Mouse (Mus musculus) embryo, embryonic 10 days (tissue): ENCODE measurements around the gene Insr.

Source experiments
- DNase-seq: peaks from one replicate; pipeline ENCODE4 v3.0.0-alpha.2; 2015; ENCODE audit warnings: low spot score

Insr gene

GRCm38 (mm10) chr8:3273799-3274198 lies 5.6 kb downstream of the Insr start:
- DNase-seq = no peak

GRCm38 (mm10) chr8:3267449-3267761 lies 12.0 kb downstream of the Insr start:
- no peak for DNase-seq

GRCm38 (mm10) chr8:3266686-3267448 lies 12.6 kb downstream of the Insr start:
- no peak for DNase-seq

- DNase-seq = no peak
Measured at GRCm38 (mm10) chr8:3265182-3265581, 14.2 kb downstream of the Insr start.

DNA sequence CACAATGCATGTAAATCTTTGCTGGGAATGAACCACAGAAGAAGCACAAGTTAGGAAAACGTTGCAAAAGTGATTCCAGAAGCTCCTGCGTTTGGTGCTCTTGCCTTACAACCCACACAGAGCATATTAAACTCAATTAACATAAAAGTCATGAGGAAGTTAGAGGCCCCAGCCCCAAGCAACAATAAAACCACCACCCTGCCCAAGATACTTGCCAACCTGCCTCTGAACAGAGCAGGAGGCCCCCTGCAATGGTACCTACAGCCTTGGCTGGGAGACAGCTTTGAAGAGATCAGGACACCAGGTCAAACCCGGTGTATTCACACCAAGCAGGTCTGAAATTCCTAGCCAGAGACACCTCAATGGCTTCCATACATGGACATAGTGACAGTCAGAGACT lies 16.6 kb downstream of the Insr start:
- no peak for DNase-seq

GRCm38 (mm10) chr8:3261101-3261500 lies 18.3 kb downstream of the Insr start:
- no peak for DNase-seq

DNA sequence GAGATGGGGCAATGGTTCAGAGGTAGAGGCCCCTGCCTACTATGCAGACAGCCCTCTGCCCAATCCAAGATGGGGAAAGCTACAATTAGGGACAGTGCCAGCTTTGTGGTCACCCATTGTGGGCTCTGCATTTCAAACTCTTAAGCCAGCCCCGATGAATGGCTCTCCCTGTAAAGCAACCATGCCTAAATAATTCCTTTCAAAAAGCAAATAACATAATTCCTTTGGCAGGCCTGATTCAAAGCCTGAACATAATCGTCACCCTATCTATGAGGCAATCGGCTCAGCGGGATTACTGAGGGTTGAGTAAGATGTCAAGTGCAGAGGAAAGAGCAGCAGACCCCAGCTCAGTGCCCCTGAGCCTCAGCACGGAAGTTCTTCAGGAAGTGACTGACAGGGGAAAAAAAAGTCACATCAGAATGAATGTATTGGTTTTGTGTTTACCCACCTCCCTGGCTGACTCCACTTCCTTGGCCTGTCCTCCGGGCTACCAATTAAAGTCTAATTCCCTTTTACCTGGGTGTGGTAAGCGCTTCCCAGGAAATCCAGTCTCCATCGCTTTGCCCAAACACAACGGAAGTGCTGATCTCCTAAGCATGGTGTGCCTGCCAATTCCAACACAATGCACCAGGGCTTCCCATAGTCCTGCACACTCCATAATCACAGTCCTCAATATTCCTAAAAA lies 19.1 kb downstream of the Insr start:
- DNase-seq = no peak

GRCm38 (mm10) chr8:3256147-3256940 lies 23.1 kb downstream of the Insr start:
- no peak for DNase-seq

DNA sequence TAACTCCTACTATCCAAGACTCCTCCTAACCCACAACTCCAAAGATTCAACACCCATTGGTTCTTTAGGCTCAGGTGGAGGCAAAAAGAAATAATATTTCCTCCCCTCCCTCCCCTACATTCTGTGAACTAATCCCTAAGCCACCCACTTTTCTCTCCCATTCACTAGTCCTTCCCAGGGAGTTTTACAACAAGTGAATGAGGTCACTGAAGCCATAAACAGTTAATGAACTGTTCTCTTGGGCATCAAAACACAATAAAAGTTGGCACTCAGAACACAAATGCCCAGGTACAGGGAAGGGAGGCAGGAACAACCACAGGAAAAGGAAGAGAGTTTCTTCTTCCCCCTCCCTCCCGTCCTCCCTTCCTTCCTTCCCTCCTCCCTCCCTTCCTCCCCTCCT lies 24.1 kb downstream of the Insr start:
- no peak for DNase-seq

- no peak for DNase-seq
Measured at GRCm38 (mm10) chr8:3253179-3253578, 26.2 kb downstream of the Insr start.

DNA sequence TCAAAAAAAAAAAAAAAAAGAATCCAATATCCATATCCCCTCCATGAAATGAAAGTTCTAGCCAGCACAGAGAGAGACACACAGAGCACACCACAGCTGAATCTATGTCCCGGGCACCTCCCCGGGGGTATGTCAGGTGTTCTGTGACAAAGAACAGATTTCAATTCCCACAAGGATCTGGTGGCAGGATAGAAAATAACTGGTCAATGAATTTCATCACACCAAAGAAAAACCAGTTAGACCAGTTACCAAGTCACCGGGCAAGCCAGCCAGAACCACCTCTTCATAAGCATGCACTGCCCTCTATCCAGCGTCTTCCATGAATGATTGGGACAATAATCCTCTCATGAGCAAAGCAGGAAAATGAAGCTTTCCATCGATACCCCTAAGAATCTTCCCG lies 26.8 kb downstream of the Insr start:
- DNase-seq = no peak

DNA sequence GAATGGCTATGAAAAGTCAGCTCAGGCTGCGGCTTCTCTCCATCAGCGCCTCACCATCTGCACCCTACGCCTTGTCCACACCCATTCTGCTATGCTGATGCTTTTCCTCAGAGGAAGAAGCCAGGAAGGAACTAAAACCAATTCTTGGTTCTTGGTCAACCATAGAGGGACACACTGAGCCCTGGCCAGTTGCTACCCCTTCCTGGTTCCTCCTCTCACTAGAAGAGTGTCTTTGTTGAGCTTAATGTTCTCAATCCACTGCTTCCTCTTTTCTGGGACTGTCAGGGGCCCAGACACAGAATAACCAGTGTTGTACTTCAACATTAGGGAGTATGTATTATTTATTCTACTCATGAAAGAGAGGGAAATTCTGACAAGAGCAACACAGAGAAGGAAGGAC lies 28.3 kb downstream of the Insr start:
- DNase-seq = no peak

DNA sequence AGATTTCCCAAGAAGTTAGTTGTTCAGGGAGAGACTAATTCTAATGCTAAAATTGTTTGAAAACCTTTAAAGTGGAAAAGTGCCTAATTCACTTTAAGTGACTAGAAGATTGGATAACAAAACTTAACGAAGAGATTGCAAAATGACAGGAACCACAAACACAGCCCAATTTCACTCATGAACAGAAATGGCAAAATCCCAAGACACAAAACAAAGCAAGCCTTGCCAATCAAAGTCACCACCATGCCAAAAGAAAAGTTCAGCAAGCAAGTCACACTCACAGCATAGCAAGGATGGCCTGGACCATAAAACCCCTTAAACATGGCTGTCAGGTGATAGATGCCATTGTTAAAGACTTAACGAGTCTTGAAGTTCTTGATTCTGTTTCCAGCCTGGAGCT lies 29.5 kb downstream of the Insr start:
- no peak for DNase-seq

- DNase-seq = no peak
Measured at GRCm38 (mm10) chr8:3248704-3249103, 30.7 kb downstream of the Insr start.

- no peak for DNase-seq
Measured at GRCm38 (mm10) chr8:3247129-3247528, 32.3 kb downstream of the Insr start.

GRCm38 (mm10) chr8:3243229-3243628 lies 36.2 kb downstream of the Insr start:
- DNase-seq = no peak

DNA sequence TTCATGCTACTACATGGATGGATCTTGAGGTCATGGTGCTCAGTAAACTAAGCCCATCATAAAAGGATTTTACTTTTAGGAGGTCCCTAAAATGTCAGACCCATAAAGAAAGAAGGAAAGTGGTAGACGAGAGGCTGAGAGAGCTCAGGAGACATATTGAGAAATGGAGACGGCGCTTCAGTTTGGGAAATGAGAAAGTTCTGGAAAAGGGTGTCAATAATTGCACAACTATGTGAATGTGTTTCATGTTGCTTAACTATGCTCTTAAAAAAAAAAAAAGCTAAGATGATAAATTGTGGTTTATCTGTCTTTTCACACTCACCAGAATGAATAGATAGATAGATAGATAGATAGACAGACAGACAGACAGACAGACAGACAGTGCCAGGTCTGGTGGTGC lies 38.7 kb downstream of the Insr start:
- no peak for DNase-seq

- DNase-seq = no peak
Measured at GRCm38 (mm10) chr8:3239641-3240040, 39.8 kb downstream of the Insr start.

- DNase-seq = no peak
Measured at GRCm38 (mm10) chr8:3238792-3239191, 40.6 kb downstream of the Insr start.

DNA sequence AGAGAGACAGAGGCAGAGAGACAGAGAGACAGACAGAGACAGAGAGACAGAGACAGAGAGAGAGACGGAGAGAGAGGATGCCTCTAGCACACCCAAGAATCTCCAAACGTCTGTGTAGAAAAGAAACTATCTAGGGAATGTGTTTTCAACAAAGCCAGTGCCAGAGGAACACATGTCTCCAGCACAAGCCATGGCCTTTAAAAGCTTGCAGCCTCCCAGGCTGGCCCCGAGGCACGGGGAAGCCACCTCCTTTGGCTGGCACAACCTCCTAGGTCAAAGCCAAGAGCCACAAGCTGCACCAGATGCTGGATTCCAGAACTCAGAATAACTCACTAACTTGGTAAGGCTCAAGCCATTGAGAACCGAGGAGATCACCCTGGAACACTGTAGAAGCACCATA lies 42.1 kb downstream of the Insr start:
- DNase-seq = no peak

DNA sequence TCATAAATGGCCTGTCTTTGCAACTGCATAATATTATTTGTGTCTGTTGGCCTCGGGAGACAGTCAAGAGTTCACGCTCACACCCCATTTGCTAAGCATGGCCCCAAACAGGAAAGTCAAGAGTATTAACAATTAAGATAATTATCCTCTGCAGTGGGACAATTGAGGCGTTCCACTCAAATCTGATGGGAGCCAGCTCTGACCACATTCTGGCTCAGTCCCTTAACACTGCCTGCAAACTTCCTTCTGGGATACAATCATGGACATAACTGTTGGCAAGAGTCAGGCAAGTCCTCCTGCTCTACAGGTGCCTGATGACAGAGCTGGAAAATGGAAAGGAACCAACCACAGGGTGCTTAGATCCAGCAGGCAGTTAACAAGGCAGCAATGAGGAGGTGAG lies 43.1 kb downstream of the Insr start:
- DNase-seq = no peak

DNA sequence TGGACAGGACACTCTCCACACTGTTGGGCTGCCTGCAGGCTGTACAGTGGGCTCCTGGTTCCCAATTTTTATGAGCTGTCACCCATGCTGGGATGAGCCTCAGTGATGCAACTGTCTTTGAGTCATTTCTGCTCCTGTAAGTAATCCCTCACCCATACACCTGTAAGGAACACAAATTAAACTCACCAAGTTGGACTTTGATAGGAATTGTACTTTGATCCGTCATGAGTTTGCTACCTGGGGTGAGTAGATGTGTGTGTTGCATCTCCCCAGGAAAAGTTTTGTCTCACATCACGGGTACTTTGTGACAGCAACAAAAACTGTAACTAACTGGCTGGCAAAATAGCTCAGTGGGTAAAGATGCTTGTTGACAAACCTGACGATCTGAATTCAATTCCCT lies 44.8 kb downstream of the Insr start:
- no peak for DNase-seq

GRCm38 (mm10) chr8:3232601-3233000 lies 46.8 kb downstream of the Insr start:
- DNase-seq = no peak
